Mouse (Mus musculus): Measurements from ENCODE around the gene Vmn1r12.
"Not testable (repeated sequence)": the region's sequence is repeated elsewhere in the genome, so short reads cannot be mapped to it uniquely, and the experiment has no call there.

Gene Vmn1r12

DNA sequence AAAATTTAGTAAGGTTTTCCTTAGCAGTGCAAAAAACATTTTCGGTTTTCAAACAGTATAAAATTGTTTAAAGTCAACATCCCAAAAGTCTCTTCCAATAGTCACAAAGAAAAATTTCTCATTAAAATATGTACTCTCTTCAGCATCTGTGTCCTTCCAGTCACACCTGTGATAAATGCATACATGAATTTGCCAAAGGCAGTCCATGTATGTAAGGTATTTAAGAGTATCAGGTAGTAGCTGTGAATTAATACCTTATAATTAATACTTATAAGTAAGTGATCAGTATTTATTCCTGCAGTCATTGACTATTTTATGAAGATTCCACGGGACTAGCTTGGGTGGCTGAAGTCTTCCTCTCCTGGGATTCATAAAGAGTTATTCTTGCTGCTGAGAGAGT lies at the start of gene Vmn1r12:
Gene Vmn1r12 (plus strand): TSS at position 301 of the 400 bp plus-strand sequence.
- no peak for DNase-seq

- DNase-seq, result no peak
These were observed 47.6 kb upstream of the Vmn1r12 start, which contains the start of gene Vmn1r10 for GRCm38 (mm10) chr6:57109154-57109553. Vmn1r10 (plus strand) TSS chr6:57109454.

DNA sequence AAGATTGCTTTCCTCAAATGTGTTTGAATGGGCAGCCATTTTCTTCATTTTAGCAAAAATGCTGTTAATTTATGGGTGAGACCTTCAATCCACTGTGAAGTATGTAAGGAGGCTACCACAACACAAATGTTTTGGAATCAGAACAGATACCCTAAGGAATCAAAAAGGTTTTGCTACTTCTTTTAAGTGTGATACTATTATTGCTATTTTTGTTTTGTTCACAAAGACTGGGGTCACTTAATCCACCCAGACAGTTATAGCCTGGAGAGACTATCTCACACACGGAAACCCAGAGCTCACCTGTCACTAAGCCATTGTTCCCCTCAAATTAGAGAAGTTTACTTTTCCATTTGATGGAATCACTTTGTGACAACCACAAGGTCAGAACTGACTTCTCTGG lies 23.6 kb upstream of the Vmn1r12 start, which contains the start of gene Vmn1r11:
Gene Vmn1r11 (plus strand): TSS at position 301 of the 400 bp plus-strand sequence.
- no peak for DNase-seq

DNA sequence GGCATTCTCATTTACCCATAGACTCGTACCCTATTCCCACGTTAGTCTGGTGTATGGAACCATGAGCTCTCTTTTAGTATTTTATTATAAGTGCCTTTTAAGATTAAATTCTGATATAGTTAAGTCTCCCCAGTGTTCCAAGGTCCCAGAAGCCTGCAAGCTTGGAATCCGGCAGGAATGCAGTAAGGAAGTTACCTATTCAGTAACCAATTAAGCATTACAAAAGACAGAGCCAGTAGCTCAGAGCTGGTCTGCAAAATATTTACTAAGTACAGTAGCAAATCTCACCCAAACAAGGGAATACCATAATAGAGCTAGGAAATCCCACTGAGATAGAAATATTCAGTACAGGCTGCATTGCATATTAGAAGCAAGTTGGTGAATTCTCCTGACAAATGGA lies 33.3 kb downstream of the Vmn1r12 start:
- not testable (repeated sequence) for DNase-seq

DNA sequence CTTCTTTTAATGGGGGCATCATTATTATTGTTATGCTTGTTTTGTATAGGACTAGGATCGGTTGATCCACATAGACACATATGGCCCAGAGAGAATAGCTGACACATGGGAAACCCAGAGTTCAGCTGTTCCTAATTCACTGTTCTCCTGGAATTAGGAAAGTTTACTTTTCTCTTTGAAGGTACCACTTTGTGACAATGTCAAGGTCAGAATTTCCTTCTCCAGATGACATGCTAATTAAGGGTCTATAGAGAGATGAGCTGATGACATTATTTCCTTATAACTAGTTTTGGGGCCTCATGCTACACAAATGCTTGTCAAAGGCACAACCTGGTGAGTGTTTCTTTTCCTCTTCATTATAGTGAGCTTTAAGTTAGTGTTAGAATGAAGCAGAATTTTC lies 46.3 kb downstream of the Vmn1r12 start, which contains the start of gene Vmn1r13:
Gene Vmn1r13 (plus strand): TSS at position 301 of the 400 bp plus-strand sequence.
- not testable (repeated sequence) for DNase-seq
